Mouse (Mus musculus): ENCODE results near the gene 9130213A22Rik. TPM values are rescaled to one million over a fixed set of nuclear protein-coding genes. Genes with fewer than 3 reads are reported as not detected.

9130213A22Rik gene
- polyA plus RNA-seq, 1 experiment, result 0.25 TPM

DNA sequence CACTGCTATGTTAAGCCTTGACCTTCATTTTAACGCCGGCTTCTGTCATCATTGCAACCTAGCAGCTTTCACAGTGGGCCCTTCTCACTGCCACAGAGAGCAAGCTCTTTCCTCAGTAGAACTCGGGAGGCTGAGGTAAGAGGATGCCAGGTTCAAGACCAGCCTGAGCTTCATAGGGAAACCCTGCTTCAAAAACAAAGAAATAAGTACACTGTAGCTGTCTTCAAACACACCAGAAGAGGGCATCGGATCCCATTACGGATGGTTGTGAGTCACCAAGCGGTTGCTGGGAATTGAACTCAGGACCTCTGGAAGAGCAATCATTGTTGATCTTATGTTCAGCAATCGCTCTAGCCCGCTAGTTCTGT, 41.5 kb downstream of the 9130213A22Rik start:
- 91% methylated on average over 8 of the region's 8 CpGs for WGBS
- DNase-seq (ENCODE audit: low read depth, low spot score), result no peak

DNA sequence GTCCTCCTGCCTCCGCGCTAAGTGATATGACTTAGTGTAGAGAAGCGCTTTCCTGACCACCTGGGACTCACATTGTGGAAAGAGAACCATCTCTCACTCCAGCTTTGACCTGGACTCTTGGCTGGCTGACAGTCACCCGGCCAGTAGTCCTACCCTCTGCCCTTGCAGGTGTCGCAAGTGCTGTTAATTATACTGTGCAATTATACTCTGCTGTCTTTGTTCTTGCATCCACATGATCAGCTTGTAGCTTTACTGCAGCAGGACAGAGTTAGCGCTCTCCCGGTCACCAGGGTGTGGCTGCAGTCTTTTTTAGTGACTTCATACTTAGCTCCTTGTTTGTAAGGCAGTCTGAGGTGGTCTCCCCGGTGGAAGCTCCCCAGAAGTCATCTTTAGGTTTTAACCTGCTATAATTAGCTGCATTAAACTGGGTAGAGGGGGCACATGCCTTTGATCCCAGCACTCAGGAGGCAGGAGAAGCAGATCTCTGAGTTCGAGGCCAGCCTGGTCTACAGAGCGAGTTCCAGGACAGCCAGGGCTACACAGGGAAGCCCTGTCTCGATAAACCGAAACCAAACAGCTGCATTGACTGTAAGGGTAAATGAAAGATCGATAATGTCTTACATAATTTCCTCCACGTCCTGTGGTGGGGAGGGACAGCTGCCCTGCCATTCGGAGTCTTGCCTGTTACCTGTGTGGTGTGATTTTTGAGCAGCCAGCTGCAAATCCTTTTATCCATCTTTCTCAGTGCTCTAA, 42.1 kb downstream of the 9130213A22Rik start:
- no peak for DNase-seq (ENCODE audit: low read depth, low spot score)
- WGBS, result 47% methylated on average over 15 of the region's 15 CpGs

DNA sequence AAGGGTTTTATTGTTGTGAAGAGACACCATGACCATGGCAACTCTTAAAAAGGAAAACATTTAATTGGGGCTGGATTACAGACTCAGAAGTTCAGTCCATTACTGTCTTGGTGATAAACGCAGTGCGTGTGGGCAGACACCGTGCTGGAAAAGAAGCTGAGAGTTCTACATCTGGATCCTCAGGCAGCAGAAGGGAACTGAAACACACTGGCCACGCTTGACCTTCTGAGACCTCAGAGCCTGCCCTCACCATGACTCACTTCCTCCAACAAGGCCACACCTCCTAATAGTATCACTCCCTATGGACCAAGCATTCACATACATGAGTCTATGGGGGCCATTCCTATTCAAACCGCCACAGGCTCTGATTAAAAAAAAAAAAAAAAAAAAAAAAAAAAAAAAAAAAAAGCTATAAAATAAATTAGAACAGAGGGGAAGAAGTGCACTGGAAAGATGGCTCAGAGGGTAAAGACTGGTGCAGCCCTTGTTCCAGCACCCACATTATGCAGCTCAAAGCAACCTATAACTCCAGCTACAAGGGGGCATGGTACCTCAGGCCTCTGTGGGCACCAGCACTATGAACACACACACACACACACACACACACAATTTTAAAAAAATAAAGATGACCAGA, 43.5 kb downstream of the 9130213A22Rik start:
- WGBS, result 54% methylated on average over 5 of the region's 5 CpGs
- no peak for DNase-seq (ENCODE audit: low read depth, low spot score)

DNA sequence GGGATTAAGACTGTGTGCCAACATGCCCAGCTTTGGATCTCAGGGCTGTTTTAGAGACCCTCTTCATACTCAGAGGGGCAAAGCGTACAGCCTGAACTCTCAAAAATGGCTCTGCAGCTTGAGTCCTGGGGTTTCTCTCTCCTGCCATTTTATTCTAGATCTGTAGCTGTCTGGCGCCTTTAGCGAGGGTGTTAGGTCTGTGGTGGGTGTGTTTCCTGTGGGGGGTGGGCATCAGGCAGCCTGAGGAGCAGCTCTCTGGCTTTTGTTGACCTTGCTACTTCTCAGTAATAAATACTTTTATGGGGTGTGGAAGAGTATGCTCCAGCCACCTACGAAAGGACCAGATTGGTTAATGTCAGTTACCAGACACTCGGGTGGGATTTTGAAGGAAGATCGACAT, 44.3 kb downstream of the 9130213A22Rik start:
- no peak for DNase-seq (ENCODE audit: low read depth, low spot score)
- 63% methylated on average over 6 of the region's 6 CpGs for WGBS

DNA sequence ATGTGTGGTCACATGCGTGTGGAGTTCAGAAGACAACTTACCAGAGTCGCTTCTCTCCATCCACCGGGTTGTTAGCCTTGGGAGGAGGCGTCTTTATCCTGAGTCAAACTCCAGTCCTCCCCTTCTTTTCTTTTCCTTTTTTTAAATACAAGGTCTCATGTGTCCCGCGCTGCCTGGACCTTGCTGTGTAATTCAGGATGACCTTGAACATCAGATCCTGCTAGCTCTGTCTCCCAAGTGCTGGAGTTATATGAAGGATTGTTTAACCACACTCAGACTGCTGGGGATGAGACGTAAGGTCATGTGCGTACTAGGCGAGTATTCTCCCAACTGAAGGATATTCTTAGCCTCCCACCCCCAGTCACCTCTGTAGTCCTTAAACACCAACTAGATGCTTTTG, 45.1 kb downstream of the 9130213A22Rik start:
- WGBS, result 75% methylated on average over 9 of the region's 9 CpGs
- no peak for DNase-seq (ENCODE audit: low read depth, low spot score)

DNA sequence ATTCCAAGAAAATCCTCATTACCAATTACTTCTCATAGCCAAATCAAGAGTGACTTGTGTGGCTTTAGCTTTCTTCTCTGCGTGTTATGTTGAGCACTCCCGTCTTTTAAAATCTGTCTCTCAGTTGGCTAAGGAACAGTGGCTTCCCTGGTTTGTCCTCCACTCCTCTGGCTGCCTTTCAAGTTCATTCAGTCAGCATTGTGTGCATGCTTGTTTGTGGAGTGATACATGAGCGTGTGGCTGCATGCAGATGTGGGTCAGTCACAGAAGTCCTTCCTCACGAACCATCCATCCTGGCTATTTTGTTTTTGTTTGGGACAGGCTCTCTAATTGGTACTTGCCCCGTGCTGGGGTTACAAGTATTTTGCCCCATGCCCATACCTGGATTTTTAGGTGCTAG, 45.8 kb downstream of the 9130213A22Rik start:
- 81% methylated on average over 5 of the region's 5 CpGs for WGBS
- no peak for DNase-seq (ENCODE audit: low read depth, low spot score)

DNA sequence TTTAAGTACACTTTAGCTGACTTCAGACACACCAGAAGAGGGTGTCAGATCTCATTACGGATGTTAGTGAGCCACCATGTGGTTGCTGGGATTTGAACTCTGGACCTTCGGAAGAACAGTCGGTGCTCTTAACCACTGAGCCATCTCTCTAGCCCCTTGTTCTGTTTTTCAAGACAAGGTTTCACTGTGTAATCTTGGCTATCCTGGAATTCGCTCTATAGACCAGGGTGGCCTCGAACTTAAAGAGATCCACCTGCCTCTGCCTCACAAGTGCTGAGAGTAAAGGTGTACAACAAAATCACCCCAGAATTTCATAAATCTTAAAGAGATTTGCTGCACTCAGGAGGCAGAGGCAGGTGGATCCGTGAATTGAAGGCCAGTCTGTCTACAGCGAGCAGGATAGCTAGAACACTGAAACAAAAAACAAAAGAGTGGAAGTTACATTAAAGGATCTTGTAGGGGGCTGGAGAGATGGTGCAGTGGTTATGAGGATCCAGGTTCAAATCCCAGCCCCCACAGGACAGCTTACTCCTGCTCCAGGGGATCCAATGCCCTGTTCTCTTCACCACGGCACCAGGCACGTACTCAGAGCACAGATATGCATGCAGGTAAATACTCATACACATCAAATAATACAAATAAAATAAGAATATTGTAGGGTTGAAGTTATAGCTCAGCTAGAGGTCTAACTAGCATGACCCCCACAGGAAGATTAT, 46.5 kb downstream of the 9130213A22Rik start:
- WGBS, result 73% methylated on average over 9 of the region's 9 CpGs
- no peak for DNase-seq (ENCODE audit: low read depth, low spot score)

DNA sequence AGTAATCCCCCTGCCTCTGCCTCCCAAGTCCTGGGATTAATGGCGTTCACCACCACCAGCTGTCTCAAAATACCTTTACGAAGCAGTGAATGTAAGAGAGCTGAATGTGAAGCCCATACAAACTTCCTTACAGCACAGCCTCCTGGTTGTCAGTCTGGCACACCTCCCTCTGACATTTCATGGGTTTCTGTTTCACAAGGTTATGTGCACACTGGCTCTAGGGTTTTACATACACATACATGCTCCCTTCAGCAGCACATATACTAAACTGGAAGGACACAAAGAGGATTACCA, 47.7 kb downstream of the 9130213A22Rik start:
- DNase-seq (ENCODE audit: low read depth, low spot score), result no peak
- WGBS, result 64% methylated on average over 2 of the region's 2 CpGs

DNA sequence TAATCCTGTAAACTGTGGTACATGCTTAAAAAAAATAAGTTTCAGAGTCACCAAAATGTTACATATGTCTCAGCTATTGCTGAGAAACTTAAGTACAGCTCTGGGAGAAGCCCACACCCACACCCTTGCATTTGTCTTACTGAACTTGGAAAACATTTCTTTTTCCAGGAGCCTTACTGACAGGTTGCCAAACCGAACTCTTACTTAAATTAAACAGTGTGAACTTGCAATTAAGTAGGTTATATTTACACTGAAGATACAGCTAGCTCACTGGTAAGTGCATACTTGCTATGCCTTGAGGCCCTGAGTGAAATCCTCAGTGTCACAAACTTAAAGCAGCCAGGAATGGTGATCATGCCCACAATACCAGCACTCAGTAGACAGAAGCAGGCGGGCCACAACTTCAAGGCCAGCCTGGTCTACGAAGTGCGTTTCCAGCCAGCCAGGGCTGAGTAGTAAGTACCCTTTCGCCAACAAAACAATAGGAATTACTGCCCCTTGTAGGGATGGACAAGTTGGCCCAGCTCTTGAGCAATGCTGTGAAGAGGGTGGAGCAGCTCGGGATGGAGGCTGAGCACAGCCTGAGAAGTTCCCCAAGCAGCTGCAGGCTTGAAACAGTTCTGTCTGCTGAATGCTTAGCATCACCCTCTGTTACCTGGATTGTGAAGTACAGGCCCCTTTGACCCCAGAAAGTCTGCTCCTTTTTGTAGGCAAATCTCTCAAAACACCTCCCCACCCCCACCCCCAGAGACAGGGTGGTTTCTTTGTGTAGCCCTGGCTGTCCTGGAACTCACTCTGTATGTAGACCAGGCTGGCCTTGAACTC, 48.2 kb downstream of the 9130213A22Rik start:
- WGBS, result 33% methylated on average over 6 of the region's 6 CpGs
- DNase-seq (ENCODE audit: low read depth, low spot score), result no peak

DNA sequence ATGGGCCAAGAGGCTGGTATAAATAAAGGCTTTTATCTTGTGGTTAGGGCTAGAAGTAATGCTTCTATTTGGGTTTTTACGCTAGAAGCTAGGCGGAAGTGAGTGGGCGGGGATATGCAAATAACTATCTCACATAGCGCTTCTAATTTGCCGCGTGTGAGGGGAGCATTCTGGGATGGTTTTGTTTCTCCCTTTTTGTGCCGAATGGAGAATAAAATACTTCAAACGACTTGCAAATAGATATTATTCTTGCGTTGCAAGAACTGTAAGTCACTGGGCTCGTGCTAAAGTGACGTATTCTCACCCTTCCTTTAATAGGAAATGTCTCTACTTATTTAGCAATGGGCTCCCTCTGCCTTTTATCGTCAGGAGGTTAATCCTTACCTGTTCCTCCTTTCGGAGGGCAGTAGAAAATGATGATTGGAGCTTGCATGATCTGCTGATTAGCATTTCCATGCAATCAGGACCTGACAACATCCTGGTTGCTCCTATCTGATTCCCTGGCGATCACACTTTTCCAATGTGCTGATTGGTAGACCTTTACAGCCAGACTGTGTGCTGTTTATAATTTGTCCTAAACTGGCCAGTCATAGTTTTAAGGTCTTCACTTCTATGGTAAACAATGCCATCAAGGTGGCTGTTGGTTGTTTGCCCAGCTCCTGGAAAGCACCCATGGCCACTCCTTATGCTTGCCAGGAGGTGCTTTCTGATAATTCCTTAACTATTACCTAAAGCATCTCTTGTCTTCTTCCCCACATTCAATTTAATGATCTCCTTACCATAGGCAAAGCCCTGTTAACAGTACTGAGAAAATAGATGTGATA, 49.1 kb downstream of the 9130213A22Rik start:
- WGBS, result under 1% methylated on average over 14 of the region's 14 CpGs
- DNase-seq (ENCODE audit: low read depth, low spot score), result no peak

DNA sequence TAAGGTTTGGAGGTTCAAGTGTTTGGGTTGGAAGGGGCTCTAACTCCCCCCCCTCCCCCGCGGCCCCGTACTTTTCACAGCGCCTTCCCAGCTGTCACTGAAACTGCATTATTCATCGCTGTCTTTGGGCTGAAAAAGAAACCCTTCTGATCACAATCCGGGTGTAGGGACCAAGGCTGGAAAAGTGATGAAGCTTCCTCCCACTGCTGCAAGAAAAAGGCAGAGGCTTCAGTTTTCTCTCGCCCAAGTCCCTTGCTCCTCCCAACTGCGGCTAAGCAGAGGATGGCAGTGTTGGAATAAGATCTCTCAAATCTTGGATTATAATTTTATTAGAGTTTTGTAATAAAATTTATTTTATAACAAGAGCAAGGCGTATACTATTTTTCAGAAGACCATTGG, 49.7 kb downstream of the 9130213A22Rik start:
- no peak for DNase-seq (ENCODE audit: low read depth, low spot score)
- WGBS, result 8% methylated on average over 9 of the region's 9 CpGs

DNA sequence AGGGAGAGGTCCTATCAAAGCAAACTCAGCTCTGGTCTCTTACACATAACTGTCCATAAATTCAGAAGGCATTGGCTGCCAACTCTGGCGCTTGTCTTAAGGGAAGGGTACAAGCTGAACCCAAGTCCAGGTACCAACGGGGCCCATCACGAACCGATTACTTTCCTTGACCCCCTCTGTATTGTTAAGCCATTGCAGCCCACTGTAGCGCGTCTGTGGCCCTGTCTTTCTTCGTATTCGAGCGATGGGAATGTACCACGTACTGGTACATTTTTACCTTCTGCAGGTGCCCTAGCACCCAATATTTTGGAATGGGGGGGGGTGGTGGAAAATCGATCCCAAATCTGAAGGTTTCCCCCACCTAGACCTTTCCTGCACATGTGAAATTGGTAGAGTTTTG, 50.2 kb downstream of the 9130213A22Rik start:
- 86% methylated on average over 11 of the region's 11 CpGs for WGBS
- DNase-seq (ENCODE audit: low read depth, low spot score), result no peak

DNA sequence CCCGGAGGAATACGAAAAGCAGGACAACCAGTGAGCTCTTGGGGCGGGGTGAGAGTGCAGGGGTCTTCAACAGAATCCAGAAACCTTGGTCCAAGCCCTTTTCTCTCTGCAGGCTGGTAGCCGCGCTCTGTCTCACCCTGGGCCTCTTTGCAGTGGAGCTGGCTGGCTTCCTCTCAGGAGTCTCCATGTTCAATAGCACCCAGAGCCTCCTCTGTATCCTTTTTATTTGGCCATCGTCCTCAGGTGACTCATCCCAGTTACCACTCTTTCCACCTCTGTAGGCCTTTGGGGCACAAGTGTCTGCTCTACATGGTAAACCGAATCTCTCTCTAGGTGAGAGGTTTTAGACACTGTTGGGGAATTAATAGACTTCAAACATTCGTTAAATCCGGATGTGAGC, 51.1 kb downstream of the 9130213A22Rik start:
- DNase-seq (ENCODE audit: low read depth, low spot score), result no peak
- 12% methylated on average over 9 of the region's 9 CpGs for WGBS

DNA sequence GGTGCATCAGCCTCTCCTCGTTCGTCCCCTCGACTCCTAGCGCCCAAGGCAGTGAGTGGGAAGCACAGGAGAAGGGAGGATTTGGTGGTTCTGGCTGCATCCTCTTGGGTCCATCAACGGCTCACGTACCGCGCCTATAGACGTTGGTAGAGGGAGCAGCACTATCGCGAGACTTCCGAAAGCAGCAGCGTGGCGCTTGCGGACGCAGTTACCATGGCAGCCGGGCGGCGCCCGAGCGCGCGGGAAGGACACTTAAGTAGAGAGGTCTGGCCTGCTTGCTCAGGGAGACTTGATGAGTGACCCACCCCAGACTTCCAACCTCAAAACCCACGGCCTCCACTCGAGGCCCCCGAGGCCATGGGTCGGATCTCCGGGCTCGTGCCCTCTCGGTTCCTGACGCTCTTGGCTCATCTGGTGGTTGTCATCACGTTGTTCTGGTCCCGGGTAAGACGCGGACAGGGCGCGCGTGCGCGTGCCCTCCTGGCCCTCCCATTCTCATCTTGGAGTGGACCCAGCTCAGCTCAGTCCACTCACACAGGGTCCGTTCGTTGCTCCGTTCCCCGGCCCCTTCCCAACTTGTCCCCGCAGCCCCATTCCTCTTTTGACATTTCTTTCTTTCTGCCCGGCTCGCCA, 51.7 kb downstream of the 9130213A22Rik start, which contains the start of gene Tmem107:
TSS of gene Tmem107 (plus strand) at position 217 of the 633 bp plus-strand sequence.
- WGBS, result under 1% methylated on average over 47 of the region's 47 CpGs
- DNase-seq (ENCODE audit: low read depth, low spot score), result no peak

DNA sequence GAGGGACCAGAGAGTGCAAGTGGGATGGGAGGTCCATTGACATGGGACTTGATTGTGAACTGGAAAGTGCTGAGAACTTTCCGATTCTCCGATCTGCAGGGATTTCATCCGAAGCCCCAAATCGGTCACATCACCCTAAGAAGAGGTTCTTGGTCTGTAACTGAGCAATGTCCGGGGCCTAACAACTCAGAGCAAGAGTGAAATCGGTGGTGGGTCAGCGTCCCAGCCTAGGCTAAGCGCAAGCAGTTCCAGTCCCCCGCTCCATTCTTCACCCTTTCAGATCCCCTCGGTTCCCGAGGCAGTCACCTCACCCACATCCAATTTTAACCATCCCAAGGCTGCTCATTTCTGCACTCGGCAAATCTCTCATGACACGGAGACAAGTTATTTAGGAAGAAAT, 52.3 kb downstream of the 9130213A22Rik start:
- 1% methylated on average over 13 of the region's 13 CpGs for WGBS
- no peak for DNase-seq (ENCODE audit: low read depth, low spot score)

Measured in large intestine, adult 2 months (tissue).